Mouse (Mus musculus) cortical plate, adult 2 months (tissue): Measurements from ENCODE around the gene Rps9.
A peak's percentile ranks its signal among the peaks of the same experiment; 100 is the strongest.

Experiments
- CTCF ChIP-seq: fragments of 200-500 bp; IDR thresholded peaks from 2 replicates; pipeline ENCODE4 v1.5.1; 2011; ENCODE audit warnings: mild to moderate bottlenecking, control low read depth, low read length; ENCODE audit not compliant: insufficient read depth; ENCODE audit errors: extremely low read depth
- POLR2A ChIP-seq: fragments of 200-500 bp; IDR thresholded peaks from 2 replicates; pipeline ENCODE4 v1.6.1; 2011; ENCODE audit warnings: mild to moderate bottlenecking, low read length, control low read depth; ENCODE audit not compliant: insufficient read depth; ENCODE audit errors: extremely low read depth

- TF ChIP-seq CTCF (no peak), POLR2A (0 out of 2 replicates have a peak, but pooled peaks have one; percentile 9)
These were observed 19.8 kb upstream of the Rps9 start for GRCm38 (mm10) chr7:3683908-3684550.
